ENCODE assay signal across 14 mouse cellular contexts in the genomic region with DNA sequence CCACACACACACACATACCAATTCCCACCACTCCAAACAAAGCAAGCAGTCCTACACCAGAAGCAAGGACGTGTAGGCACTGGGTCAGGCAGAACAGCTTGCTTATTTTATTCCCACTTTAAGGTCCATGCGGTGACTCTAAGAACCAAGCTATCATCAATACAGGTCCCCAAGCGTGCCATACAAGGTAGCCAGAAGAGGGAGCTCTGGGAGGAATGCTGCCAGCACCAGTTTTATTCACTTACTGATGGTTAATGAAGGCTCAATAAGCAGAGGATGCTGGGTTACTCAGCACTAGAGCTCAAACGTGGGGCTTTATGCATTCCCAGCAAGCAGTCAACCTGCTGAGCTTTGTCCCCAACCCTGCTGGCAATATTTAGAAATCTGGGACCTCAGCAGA.
DNase-seq lines count a peak whose midpoint lies in the region; ATAC-seq and TF ChIP-seq lines count a peak whose summit lies in the region.
"Had no signal": no experiment of that assay in that cellular context is flagged by ENCODE, and none has a peak within 500 bp of the region (broad histone marks: within the 10 kb centered on the region; RNA-seq: fewer than 3 reads in every experiment).

No protein-coding gene starts in this region.

- peak; percentile 57 for TF ChIP-seq CTCF in hindbrain, postnatal 0 days (IDR thresholded peaks at IDR 0.05; ENCODE audit: low read depth)

- H3K36me3 ChIP-seq in hindbrain, postnatal 0 days (ENCODE audit: insufficient read depth, low read length): no peaks in the 10 kb centered on the region

- no peak overlapping the region for H3K4me3 ChIP-seq in hindbrain, postnatal 0 days (ENCODE audit: low read length)
- H3K4me3 ChIP-seq: heart, embryonic 13.5 days had no signal

- H3K4me1 ChIP-seq in hindbrain, postnatal 0 days (ENCODE audit: insufficient read depth, low read length): no peaks in the 10 kb centered on the region
- H3K4me1 ChIP-seq: heart, embryonic 13.5 days had no signal

- H3K9me3 ChIP-seq in hindbrain, postnatal 0 days (ENCODE audit: low read length): no peaks in the 10 kb centered on the region
- H3K9me3 ChIP-seq: heart, embryonic 13.5 days had no signal

- H3K9ac ChIP-seq in hindbrain, postnatal 0 days (replicated peaks; ENCODE audit: low read length): no peak overlapping the region
- H3K9ac ChIP-seq: heart, embryonic 13.5 days had no signal

- H3K4me2 ChIP-seq in hindbrain, postnatal 0 days (ENCODE audit: low read depth, low read length): no peak overlapping the region
- H3K4me2 ChIP-seq: heart, embryonic 13.5 days had no signal

- peak; percentile 2 for DNase-seq in CD4-positive, CD25-positive, alpha-beta regulatory T cell, adult 2 months (ENCODE audit: low read depth, low spot score)
- peak; percentile 11 for DNase-seq in layer of hippocampus, adult 11-12 months (ENCODE audit: low spot score)
- no peak for DNase-seq in layer of hippocampus, postnatal 36 days
- DNase-seq in Muller cell, postnatal 12 days (ENCODE audit: inconsistent ontology term): peak; percentile 17
- DNase-seq in hindbrain, postnatal 0 days (ENCODE audit: low spot score): peak; percentile 57
- no peak for DNase-seq in frontal cortex, postnatal 10 days (ENCODE audit: low spot score in 2 of 2)
- no peak for DNase-seq in cerebellum, adult 11 months
- DNase-seq: cerebellum, adult 9-10 months; kidney, adult 18-20 months; lung, postnatal 4 days; thymus, postnatal 4 days had no signal

- WGBS in hindbrain, postnatal 0 days: 18% methylated on average over 4 of the region's 4 CpGs

- H3K27ac ChIP-seq in hindbrain, postnatal 0 days: no peak overlapping the region
- H3K27ac ChIP-seq: heart, embryonic 13.5 days had no signal

- ATAC-seq in CD4-positive, CD25-positive, alpha-beta regulatory T cell, adult 4 months: no peak
- ATAC-seq in hindbrain, postnatal 0 days: no peak
- ATAC-seq: forebrain, embryonic 16.5 days had no signal

- H3K27me3 ChIP-seq in hindbrain, postnatal 0 days (ENCODE audit: insufficient read depth, low read length): no peaks in the 10 kb centered on the region

Comparison
In these comparisons a context has a peak if more than half of its experiments do, and no peak if none do; other contexts are left out.
1. DNase-seq: peak in CD4-positive, CD25-positive, alpha-beta regulatory T cell, adult 2 months (single experiment), layer of hippocampus, adult 11-12 months (single experiment), Muller cell, postnatal 12 days (single experiment) and hindbrain, postnatal 0 days (single experiment); none in layer of hippocampus, postnatal 36 days (0 of 2), frontal cortex, postnatal 10 days (0 of 2) and cerebellum, adult 11 months (single experiment).